Mouse (Mus musculus): Measurements from ENCODE around the gene Zic2. TPM values are rescaled to one million over a fixed set of nuclear protein-coding genes. Genes with fewer than 3 reads are reported as not detected.

Gene Zic2
- polyA plus RNA-seq, 1 experiment from 2014 or later = 6.8 TPM

DNA sequence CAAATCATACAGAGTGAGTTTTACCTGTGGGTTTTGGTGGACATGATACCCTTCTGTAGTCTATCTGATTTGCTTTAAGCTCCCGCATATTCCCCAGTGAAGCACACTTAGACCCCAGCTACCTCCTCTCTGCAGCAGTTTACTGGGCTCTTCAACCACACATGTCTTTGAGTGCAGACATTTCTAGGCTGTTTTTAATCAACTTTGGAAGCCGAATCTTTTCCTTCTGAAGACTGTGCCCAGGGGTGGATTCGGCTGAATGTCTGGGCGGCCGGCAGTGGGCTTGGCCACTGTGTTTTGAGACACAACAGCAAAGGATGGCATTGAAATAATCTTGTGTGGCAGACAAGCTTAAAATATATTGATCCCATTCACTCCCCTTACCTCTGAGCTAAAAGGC, 12.1 kb downstream of the Zic2 start:
- Histone ChIP-seq H3K27ac (replicated peaks) (no peak overlapping the region), H3K9ac (replicated peaks) (no peak overlapping the region), H3K36me3 (no peaks in the 10 kb centered on the region), H3K9me3 (replicated peaks) (no peaks in the 10 kb centered on the region), H3K4me2 (no peak overlapping the region), H3K4me1 (peaks cover 10% of the 10 kb centered on the region; the same call in 1 of the 2 replicates), H3K27me3 (replicated peaks) (peaks cover 74% of the 10 kb centered on the region), H3K4me3 (replicated peaks) (no peak overlapping the region)
- ATAC-seq (ENCODE audit: low FRiP score) = no peak
- 10% methylated on average over 5 of the region's 5 CpGs for WGBS

GRCm38 (mm10) chr14:122489041-122489440, 13.8 kb downstream of the Zic2 start:
- Histone ChIP-seq H3K4me3 (replicated peaks) (no peak overlapping the region), H3K27me3 (replicated peaks) (peaks cover 61% of the 10 kb centered on the region), H3K9me3 (replicated peaks) (no peaks in the 10 kb centered on the region), H3K27ac (replicated peaks) (no peak overlapping the region), H3K9ac (replicated peaks) (no peak overlapping the region), H3K36me3 (no peaks in the 10 kb centered on the region), H3K4me2 (peak overlapping the region; percentile 20; the same call in 1 of the 2 replicates), H3K4me1 (peaks cover 7% of the 10 kb centered on the region; the same call in 1 of the 2 replicates)
- no peak for ATAC-seq (ENCODE audit: low FRiP score)
- 2% methylated on average over 5 of the region's 5 CpGs for WGBS

GRCm38 (mm10) chr14:122489686-122490414, 14.6 kb downstream of the Zic2 start:
- WGBS = 2% methylated on average over 12 of the region's 12 CpGs
- Histone ChIP-seq H3K9ac (replicated peaks) (no peak overlapping the region), H3K4me1 (peaks cover 7% of the 10 kb centered on the region; the same call in 1 of the 2 replicates), H3K4me2 (peak overlapping the region; percentile 45), H3K27me3 (replicated peaks) (peaks cover 54% of the 10 kb centered on the region), H3K4me3 (replicated peaks) (no peak overlapping the region), H3K9me3 (replicated peaks) (no peaks in the 10 kb centered on the region), H3K27ac (replicated peaks) (no peak overlapping the region), H3K36me3 (no peaks in the 10 kb centered on the region)
- ATAC-seq (ENCODE audit: low FRiP score) = no peak

DNA sequence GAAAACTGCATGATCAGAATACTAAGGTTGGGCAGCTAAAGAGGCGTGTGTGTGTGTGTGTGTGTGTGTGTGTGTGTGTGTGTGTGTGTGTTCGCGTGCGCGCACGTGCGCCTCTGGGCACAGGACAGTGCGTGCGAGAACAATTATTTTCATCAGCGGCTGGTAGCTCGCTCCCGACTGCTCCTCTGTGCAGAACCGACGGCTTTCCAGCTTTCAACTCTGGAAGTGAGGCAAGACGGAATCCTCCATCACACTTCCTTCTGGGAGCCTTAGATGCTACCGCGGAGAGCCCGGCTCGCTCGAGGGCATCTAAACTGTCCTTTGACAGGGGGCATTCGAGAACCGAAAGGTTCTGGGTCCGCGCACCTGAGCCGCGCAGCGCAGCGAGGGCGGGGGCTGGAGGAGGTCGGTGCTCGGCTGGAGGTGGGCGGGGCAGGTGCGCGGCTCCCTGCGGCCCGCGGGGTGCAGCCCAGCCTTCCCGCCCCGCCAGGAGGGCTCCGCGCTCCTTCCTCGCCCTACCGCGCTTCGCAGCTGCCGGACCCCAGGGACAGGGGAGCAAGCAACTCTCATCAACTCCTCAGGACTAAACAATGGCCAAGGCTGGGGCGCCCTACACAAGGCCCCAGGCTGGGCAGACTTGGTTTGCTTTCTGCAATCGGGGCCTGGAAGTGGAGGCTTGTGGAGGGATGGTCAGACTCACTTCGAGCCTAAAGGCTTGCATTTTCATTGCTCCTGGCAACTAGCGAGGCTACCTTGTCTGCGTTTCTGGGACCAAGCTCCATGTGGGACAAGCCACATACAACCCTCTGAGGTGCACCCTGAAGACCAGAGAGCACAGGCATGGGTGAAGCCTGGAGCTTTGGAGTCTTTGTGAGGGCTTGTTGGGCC, 15.4 kb downstream of the Zic2 start, which contains the start of gene Gm10837:
Gm10837 (plus strand) TSS at position 146 of the 888 bp plus-strand sequence.
- H3K27ac ChIP-seq (replicated peaks) = peak within 1 kb of the TSS; percentile 46
- peak within 1 kb of the TSS; percentile 25 for H3K4me3 ChIP-seq (replicated peaks)
- peaks cover 47% of the 10 kb centered on the region for H3K27me3 ChIP-seq (replicated peaks)
- peak within 1 kb of the TSS; percentile 45 for H3K4me2 ChIP-seq
- WGBS = 1% methylated on average over 51 of the region's 51 CpGs
- no peak within 1 kb of the TSS for H3K9ac ChIP-seq (replicated peaks)
- peak; percentile 47 for ATAC-seq (ENCODE audit: low FRiP score)
- peaks cover 7% of the 10 kb centered on the region; the same call in 1 of the 2 replicates for H3K4me1 ChIP-seq
- no peaks in the 10 kb centered on the region for H3K36me3 ChIP-seq
- no peaks in the 10 kb centered on the region for H3K9me3 ChIP-seq (replicated peaks)

DNA sequence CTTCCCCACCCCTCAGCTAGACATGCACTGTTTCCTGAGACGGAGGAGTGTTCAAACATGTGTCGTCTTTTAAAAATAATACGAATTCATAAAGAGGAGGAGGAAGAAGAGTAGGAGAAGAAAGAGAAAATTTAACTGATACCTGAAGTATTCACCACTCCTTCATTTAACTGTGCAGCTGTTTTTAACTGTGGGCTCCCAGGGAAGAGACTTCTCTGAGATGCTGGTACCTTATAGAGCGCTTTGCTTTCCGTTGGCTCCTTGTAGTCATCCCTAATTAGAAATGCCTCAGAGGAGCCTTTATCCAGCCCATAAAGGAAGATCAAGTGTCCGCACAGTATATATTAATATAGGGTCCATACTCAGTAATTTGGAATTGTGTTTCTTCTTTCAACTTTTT, 16.3 kb downstream of the Zic2 start:
- H3K4me2 ChIP-seq = no peak overlapping the region

DNA sequence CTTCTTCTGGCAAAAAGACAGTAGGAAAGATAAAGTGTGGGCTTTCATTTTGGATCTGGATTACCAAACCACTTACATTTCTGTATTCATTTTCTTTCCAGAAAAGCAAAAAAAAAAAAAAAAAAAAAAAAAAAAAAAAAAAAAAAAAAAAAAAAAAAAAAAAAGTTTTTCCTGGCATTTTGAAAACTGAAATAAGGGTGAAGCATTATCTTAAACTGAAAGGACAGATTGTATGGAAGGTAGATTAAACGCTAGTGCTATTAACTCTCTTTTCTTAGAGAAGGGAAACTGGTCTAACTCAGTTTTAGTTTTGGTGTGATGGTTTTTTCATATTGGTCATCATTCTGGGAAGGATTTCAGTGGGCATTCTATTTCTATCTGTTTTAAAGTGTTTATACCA, 16.8 kb downstream of the Zic2 start:
- Histone ChIP-seq H3K4me3 (replicated peaks) (no peak overlapping the region), H3K4me2 (no peak overlapping the region), H3K9me3 (replicated peaks) (no peaks in the 10 kb centered on the region), H3K36me3 (no peaks in the 10 kb centered on the region), H3K4me1 (peaks cover 7% of the 10 kb centered on the region; the same call in 1 of the 2 replicates), H3K27me3 (replicated peaks) (peaks cover 39% of the 10 kb centered on the region), H3K9ac (replicated peaks) (no peak overlapping the region), H3K27ac (replicated peaks) (no peak overlapping the region)
- no peak for ATAC-seq (ENCODE audit: low FRiP score)
- 71% methylated on average over 1 of the region's 1 CpGs for WGBS

More for the DNA sequence above, 16.3 kb downstream of the Zic2 start:
- Histone ChIP-seq H3K27ac (replicated peaks) (peak overlapping the region; percentile 46), H3K4me3 (replicated peaks) (no peak overlapping the region), H3K9ac (replicated peaks) (no peak overlapping the region), H3K9me3 (replicated peaks) (no peaks in the 10 kb centered on the region), H3K36me3 (no peaks in the 10 kb centered on the region), H3K27me3 (replicated peaks) (peaks cover 42% of the 10 kb centered on the region), H3K4me1 (peaks cover 7% of the 10 kb centered on the region; the same call in 1 of the 2 replicates)
- 71% methylated on average over 6 of the region's 6 CpGs for WGBS
- no peak for ATAC-seq (ENCODE audit: low FRiP score)

- H3K9me3 ChIP-seq (replicated peaks) = no peaks in the 10 kb centered on the region
- H3K4me2 ChIP-seq = no peak overlapping the region
- H3K4me1 ChIP-seq = no peaks in the 10 kb centered on the region
- H3K27me3 ChIP-seq (replicated peaks) = no peaks in the 10 kb centered on the region
- H3K36me3 ChIP-seq = no peaks in the 10 kb centered on the region
- WGBS = 22% methylated on average over 2 of the region's 2 CpGs
- H3K9ac ChIP-seq (replicated peaks) = no peak overlapping the region
- H3K4me3 ChIP-seq (replicated peaks) = no peak overlapping the region
- H3K27ac ChIP-seq (replicated peaks) = no peak overlapping the region
- ATAC-seq (ENCODE audit: low FRiP score) = no peak
These were observed 33.8 kb downstream of the Zic2 start for GRCm38 (mm10) chr14:122509058-122509457.

- H3K9me3 ChIP-seq (replicated peaks) = no peaks in the 10 kb centered on the region
- H3K4me2 ChIP-seq = no peak overlapping the region
- no peaks in the 10 kb centered on the region for H3K4me1 ChIP-seq
- H3K36me3 ChIP-seq = no peaks in the 10 kb centered on the region
- 76% methylated on average over 3 of the region's 3 CpGs for WGBS
- no peak for ATAC-seq (ENCODE audit: low FRiP score)
- no peaks in the 10 kb centered on the region for H3K27me3 ChIP-seq (replicated peaks)
- H3K9ac ChIP-seq (replicated peaks) = no peak overlapping the region
- no peak overlapping the region for H3K4me3 ChIP-seq (replicated peaks)
- H3K27ac ChIP-seq (replicated peaks) = no peak overlapping the region
These were observed 36.3 kb downstream of the Zic2 start for GRCm38 (mm10) chr14:122511519-122511918.

DNA sequence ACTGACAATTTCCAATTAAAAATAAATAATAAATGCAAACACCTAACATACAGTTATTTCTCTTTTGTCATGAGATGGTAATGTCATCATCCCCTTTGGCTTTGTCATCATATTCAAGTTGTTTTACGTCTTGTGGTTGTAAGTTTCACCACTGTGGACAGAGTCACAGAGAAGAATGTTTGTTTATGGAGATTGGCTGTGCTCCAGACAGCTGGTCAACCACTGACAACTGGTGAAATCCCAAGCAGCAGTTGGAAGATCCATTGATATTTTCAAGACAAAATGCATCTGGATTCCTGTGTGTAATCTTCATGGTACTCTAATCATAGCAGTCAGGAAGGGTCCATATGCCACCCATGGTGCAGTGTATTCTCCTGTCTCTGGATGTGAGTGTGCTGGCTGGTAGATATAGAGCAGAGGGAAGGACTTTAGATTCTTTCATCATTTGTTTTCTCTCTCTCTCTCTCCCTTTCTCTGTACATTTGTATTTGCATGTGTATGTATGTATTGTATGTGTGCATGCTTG, 38.3 kb downstream of the Zic2 start:
- H3K9me3 ChIP-seq (replicated peaks) = no peaks in the 10 kb centered on the region
- 60% methylated on average over 1 of the region's 1 CpGs for WGBS
- no peaks in the 10 kb centered on the region for H3K4me1 ChIP-seq
- H3K9ac ChIP-seq (replicated peaks) = no peak overlapping the region
- ATAC-seq (ENCODE audit: low FRiP score) = no peak
- no peak overlapping the region for H3K27ac ChIP-seq (replicated peaks)
- H3K36me3 ChIP-seq = no peaks in the 10 kb centered on the region
- H3K4me3 ChIP-seq (replicated peaks) = no peak overlapping the region
- no peaks in the 10 kb centered on the region for H3K27me3 ChIP-seq (replicated peaks)
- no peak overlapping the region for H3K4me2 ChIP-seq

- H3K4me2 ChIP-seq = no peak overlapping the region
- H3K4me3 ChIP-seq (replicated peaks) = no peak overlapping the region
- H3K4me1 ChIP-seq = no peaks in the 10 kb centered on the region
- no peaks in the 10 kb centered on the region for H3K36me3 ChIP-seq
- no peak for ATAC-seq (ENCODE audit: low FRiP score)
- no peak overlapping the region for H3K9ac ChIP-seq (replicated peaks)
- WGBS = 83% methylated on average over 4 of the region's 4 CpGs
- H3K27ac ChIP-seq (replicated peaks) = no peak overlapping the region
- 0 out of 2 replicates have a peak, but pooled peaks cover 3% of the 10 kb centered on the region for H3K9me3 ChIP-seq (replicated peaks)
- no peaks in the 10 kb centered on the region for H3K27me3 ChIP-seq (replicated peaks)
These were observed 53.2 kb downstream of the Zic2 start for GRCm38 (mm10) chr14:122528475-122528874.

All from neural tube, embryonic 15.5 days (tissue).